Mouse (Mus musculus) bone marrow, adult 2 months (tissue): ENCODE data around the gene Cnr2.

Experiments
- CTCF ChIP-seq: fragments of 200-500 bp; IDR thresholded peaks from 2 replicates; pipeline ENCODE4 v1.5.1; 2011; ENCODE audit warnings: low read length, control low read depth; ENCODE audit not compliant: control insufficient read depth, insufficient read depth
- POLR2A ChIP-seq: fragments of 200-500 bp; IDR thresholded peaks from 2 replicates; pipeline ENCODE4 v1.6.1; 2011; ENCODE audit warnings: low read depth, mild to moderate bottlenecking, control low read depth, low read length, borderline replicate concordance; ENCODE audit not compliant: control insufficient read depth

DNA sequence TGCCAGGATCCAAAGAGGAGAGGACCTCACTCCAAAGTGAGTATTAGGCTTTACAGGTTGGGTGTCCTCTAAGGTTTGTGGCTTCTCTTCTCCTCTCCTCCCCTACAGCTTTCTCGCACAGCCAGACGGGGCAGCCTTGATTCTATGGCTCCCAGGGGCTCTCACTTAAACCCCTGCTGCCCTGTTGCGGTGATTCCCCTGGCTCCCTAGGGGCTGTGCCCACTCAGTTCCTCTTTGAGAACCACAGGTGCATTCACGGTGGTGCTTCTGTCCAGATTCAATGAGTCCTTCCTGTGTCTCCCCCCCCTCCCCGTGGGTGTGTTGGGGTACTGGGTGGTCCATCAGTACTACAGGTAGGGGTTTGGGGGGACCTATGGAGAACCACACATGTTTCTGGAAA, 4.8 kb downstream of the Cnr2 start:
- no peak for TF ChIP-seq POLR2A
- no peak for TF ChIP-seq CTCF
